Mouse (Mus musculus): ENCODE measurements around the gene Baiap2l2. TPM values are rescaled to one million over a fixed set of nuclear protein-coding genes. Genes with fewer than 3 reads are reported as not detected.

Gene Baiap2l2
- total RNA-seq, 1 experiment from 2014 or later: 0.79 TPM

GRCm38 (mm10) chr15:79271124-79271746, 14.1 kb downstream of the Baiap2l2 start:
- ATAC-seq (replicated peaks in 1 of 2; ENCODE audit: insufficient read depth in 1 of 2, low FRiP score in 2 of 2, low TSS enrichment in 1 of 2, low read depth in 1 of 2, poor library complexity in 2 of 2, severe bottlenecking in 2 of 2): peak; percentile 62 to 63

GRCm38 (mm10) chr15:79270317-79271123, 14.8 kb downstream of the Baiap2l2 start:
- peak; percentile 93 to 95 for ATAC-seq (replicated peaks in 1 of 2; ENCODE audit: insufficient read depth in 1 of 2, low FRiP score in 2 of 2, low TSS enrichment in 1 of 2, low read depth in 1 of 2, poor library complexity in 2 of 2, severe bottlenecking in 2 of 2)

- ATAC-seq (replicated peaks in 1 of 2; ENCODE audit: insufficient read depth in 1 of 2, low FRiP score in 2 of 2, low TSS enrichment in 1 of 2, low read depth in 1 of 2, poor library complexity in 2 of 2, severe bottlenecking in 2 of 2): no peak
Observed at GRCm38 (mm10) chr15:79268521-79268920, 16.8 kb downstream of the Baiap2l2 start.

DNA sequence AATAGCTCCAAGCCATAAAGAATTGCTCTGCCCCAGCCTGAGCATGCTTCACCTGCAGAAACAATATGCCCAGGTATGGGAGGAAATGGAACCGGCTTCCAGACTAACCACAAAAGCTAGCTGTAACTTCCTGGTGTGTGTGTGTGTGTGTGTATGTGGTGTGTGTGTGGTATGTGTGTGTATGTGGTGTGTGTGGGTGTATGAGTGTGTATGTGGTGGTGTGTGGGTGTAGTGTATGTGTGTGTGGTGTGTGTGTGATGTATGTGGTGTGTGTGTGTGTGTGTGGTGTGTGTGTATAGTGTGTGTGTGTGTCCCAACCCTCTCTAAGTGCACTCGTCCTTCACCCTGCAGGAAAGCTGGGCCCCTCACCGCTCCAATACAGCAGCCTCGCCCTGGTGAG, 20.0 kb downstream of the Baiap2l2 start:
- no peak for ATAC-seq (replicated peaks in 1 of 2; ENCODE audit: insufficient read depth in 1 of 2, low FRiP score in 2 of 2, low TSS enrichment in 1 of 2, low read depth in 1 of 2, poor library complexity in 2 of 2, severe bottlenecking in 2 of 2)

GRCm38 (mm10) chr15:79263726-79264125, 21.6 kb downstream of the Baiap2l2 start:
- ATAC-seq (replicated peaks in 1 of 2; ENCODE audit: insufficient read depth in 1 of 2, low FRiP score in 2 of 2, low TSS enrichment in 1 of 2, low read depth in 1 of 2, poor library complexity in 2 of 2, severe bottlenecking in 2 of 2): no peak

DNA sequence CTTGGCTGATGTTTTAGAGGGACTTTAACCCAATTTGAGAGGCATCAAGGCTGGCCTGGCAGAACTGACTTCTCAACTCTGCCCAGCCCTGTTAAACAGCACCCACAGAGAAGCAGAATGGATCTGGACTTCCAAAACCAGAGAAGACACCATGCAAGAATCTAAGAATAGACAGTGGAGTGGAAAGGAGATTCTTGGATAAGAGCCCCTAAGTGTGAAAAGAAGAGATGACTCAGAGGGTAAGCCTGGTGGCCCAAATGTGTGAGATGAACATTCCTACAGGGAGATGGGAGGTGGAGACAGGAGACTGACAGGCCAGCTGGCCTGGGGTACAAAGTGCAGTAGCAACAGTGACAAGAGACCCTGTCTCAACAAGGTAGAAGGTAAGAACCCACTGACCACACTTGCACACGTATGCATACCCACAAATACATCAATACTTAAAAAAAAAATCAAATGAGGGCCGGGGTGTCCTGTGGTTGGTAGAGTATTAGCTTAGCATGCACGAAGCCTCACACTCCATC, 22.5 kb downstream of the Baiap2l2 start:
- ATAC-seq (replicated peaks in 1 of 2; ENCODE audit: insufficient read depth in 1 of 2, low FRiP score in 2 of 2, low TSS enrichment in 1 of 2, low read depth in 1 of 2, poor library complexity in 2 of 2, severe bottlenecking in 2 of 2): no peak

- no peak for ATAC-seq (replicated peaks in 1 of 2; ENCODE audit: insufficient read depth in 1 of 2, low FRiP score in 2 of 2, low TSS enrichment in 1 of 2, low read depth in 1 of 2, poor library complexity in 2 of 2, severe bottlenecking in 2 of 2)
Observed at GRCm38 (mm10) chr15:79262375-79262774, 23.0 kb downstream of the Baiap2l2 start.

DNA sequence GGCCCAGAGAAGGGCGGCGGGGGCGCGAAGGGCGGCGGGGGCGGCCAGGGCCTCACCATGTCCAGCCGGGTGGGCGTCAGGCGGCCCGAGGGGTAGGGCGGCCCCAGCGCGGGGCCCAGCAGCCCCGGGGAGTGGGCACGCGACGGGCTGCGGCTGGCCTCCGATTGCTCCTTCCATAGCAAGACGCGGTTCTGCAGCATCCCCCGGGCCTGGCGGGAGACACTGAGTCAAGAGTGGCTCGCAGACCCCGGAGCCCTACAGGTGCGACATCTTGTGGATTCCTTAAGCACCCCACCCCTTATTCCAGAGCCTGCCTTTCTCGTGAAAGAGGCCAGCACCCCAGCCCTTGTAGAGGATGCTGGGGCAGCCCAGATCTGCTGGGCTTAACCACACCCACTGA, 23.6 kb downstream of the Baiap2l2 start:
- no peak for ATAC-seq (replicated peaks in 1 of 2; ENCODE audit: insufficient read depth in 1 of 2, low FRiP score in 2 of 2, low TSS enrichment in 1 of 2, low read depth in 1 of 2, poor library complexity in 2 of 2, severe bottlenecking in 2 of 2)

DNA sequence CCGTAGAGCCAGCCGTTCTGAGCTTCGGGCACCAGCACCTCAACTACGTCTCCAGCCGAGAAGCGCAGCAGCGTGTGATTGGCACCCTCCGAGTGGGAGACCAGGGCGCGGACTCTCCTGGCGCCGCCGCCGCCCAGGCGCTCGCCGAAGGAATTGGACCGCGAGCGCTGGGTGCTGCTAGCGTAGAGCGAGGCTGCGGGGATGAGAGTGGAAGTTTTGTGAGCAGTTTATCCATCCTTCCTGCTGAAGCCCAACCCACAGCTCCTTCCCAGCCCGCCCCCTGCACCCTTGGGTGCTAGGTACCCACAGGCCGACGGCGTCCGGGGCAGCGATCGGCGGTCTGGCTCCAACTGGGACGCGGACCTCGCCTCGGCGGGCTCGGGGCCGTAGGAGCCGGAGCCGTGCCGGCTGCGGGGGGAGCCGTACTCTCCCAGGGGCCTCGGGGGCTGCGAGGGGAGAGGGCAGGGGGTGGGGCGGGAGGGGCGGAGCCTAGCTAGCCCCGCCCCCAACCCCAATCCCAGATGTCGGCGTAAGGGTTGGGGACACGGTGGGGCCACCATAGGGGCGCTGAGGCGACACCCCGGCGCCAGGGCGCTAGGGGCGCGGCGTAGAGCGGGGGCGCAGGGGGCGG, 24.1 kb downstream of the Baiap2l2 start:
- 0 out of 4 replicates have a peak, but pooled peaks of 1 of the 2 experiments have one; percentile 18 for ATAC-seq (replicated peaks in 1 of 2; ENCODE audit: insufficient read depth in 1 of 2, low FRiP score in 2 of 2, low TSS enrichment in 1 of 2, low read depth in 1 of 2, poor library complexity in 2 of 2, severe bottlenecking in 2 of 2)

DNA sequence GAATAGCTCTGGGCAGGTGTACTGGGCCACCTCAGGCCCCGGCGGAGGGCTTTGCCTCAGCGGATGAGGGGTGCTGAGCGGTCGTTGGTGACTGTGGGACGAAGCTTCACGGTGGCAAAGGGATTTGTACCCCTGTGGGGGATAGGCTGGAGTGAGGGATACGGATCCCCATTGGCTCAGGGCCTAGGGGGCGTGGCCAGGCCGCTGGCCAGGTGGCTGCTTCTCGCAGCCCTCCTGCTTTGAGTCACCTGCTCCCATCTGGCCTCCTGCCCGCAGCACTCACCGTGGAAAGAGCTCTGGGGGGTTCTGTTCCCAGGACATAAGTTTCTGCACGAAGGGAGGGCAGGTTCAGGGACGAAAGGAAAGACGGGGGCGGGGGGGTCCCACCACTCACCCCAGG, 26.8 kb downstream of the Baiap2l2 start:
- no peak for ATAC-seq (replicated peaks in 1 of 2; ENCODE audit: insufficient read depth in 1 of 2, low FRiP score in 2 of 2, low TSS enrichment in 1 of 2, low read depth in 1 of 2, poor library complexity in 2 of 2, severe bottlenecking in 2 of 2)

- no peak for ATAC-seq (replicated peaks in 1 of 2; ENCODE audit: insufficient read depth in 1 of 2, low FRiP score in 2 of 2, low TSS enrichment in 1 of 2, low read depth in 1 of 2, poor library complexity in 2 of 2, severe bottlenecking in 2 of 2)
Observed at GRCm38 (mm10) chr15:79254661-79255060, 30.7 kb downstream of the Baiap2l2 start, which contains the start of gene Slc16a8. Gene Slc16a8, minus strand, starts transcription at chr15:79254761.

GRCm38 (mm10) chr15:79252580-79252979, 32.8 kb downstream of the Baiap2l2 start:
- no peak for ATAC-seq (replicated peaks in 1 of 2; ENCODE audit: insufficient read depth in 1 of 2, low FRiP score in 2 of 2, low TSS enrichment in 1 of 2, low read depth in 1 of 2, poor library complexity in 2 of 2, severe bottlenecking in 2 of 2)

GRCm38 (mm10) chr15:79251781-79252491, 33.4 kb downstream of the Baiap2l2 start:
- ATAC-seq (replicated peaks in 1 of 2; ENCODE audit: insufficient read depth in 1 of 2, low FRiP score in 2 of 2, low TSS enrichment in 1 of 2, low read depth in 1 of 2, poor library complexity in 2 of 2, severe bottlenecking in 2 of 2): peak in 1 of 2 experiments; percentile 56; a peak in 1 of 4 replicates

- no peak for ATAC-seq (replicated peaks in 1 of 2; ENCODE audit: insufficient read depth in 1 of 2, low FRiP score in 2 of 2, low TSS enrichment in 1 of 2, low read depth in 1 of 2, poor library complexity in 2 of 2, severe bottlenecking in 2 of 2)
Observed at GRCm38 (mm10) chr15:79251168-79251567, 34.2 kb downstream of the Baiap2l2 start.

GRCm38 (mm10) chr15:79250236-79250635, 35.1 kb downstream of the Baiap2l2 start:
- ATAC-seq (replicated peaks in 1 of 2; ENCODE audit: insufficient read depth in 1 of 2, low FRiP score in 2 of 2, low TSS enrichment in 1 of 2, low read depth in 1 of 2, poor library complexity in 2 of 2, severe bottlenecking in 2 of 2): no peak

DNA sequence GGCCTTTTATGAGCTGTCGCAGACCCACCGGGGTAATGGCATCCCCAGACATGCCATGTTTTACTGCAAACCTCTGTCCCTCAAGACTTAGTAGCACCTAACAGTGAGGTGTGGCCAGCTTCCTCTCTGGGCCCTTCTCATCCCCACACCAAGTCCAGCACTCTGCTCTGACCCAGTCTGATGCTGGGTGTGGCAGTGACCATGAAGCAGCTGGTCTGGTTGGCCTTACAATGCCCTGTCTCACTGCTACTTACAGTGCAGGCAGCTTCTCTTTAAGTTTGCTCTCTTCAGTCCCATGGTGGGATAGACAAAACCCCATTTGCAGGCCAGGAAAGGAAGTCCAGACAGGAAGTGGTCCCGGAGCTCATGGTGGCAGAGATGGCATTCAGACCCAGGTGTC, 40.0 kb downstream of the Baiap2l2 start:
- ATAC-seq (replicated peaks in 1 of 2; ENCODE audit: insufficient read depth in 1 of 2, low FRiP score in 2 of 2, low TSS enrichment in 1 of 2, low read depth in 1 of 2, poor library complexity in 2 of 2, severe bottlenecking in 2 of 2): no peak

DNA sequence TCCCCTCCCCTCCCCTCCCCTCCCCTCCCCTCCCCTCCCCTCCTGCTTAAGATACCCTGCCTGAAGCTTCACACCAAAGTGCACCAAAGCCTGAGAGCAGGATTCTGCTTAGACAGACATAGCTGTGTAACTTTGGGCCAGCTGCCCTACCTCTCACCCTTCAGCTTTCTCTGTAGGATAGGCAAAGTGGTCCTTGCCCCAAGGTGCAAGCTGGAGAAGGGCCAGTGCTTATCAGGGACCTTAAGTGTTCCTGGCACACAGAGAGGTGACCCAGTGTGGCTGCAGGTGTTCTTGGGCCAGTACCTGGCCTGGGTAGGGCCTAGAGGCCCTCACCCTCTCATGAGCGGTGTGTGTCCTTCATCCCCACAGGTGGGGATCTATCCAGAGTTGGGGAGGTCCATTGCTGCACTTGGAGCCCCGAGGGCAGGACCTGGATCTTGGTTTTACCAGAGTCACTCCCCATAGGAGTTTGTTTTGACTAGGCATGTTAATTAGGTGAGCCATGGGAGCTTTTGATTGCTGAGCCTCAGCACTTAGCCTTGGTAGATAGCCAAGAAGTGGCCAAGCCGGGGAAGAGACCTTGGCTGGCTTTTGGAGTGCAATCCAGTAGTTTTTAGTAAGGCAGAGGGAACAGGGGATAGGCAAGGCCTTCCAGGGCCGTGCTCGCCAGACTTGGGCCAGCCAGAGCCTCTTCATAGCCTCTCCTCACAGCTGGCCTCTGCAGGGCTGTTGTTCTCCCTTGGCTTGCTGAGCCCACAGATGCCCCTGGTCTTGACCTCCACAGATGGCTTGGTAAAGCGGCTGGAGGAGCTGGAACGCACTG, 41.1 kb downstream of the Baiap2l2 start:
- ATAC-seq (replicated peaks in 1 of 2; ENCODE audit: insufficient read depth in 1 of 2, low FRiP score in 2 of 2, low TSS enrichment in 1 of 2, low read depth in 1 of 2, poor library complexity in 2 of 2, severe bottlenecking in 2 of 2): no peak

All from hematopoietic stem cell, adult 5-6 weeks (primary cell).